Mouse (Mus musculus): ENCODE measurements at regions not wholly inside any gene's neighbourhood (a gene's known extent, or its start where the extent isn't known, plus 50 kb on each side); places are given as distances from the start of the nearest gene placed in this dataset.

DNA sequence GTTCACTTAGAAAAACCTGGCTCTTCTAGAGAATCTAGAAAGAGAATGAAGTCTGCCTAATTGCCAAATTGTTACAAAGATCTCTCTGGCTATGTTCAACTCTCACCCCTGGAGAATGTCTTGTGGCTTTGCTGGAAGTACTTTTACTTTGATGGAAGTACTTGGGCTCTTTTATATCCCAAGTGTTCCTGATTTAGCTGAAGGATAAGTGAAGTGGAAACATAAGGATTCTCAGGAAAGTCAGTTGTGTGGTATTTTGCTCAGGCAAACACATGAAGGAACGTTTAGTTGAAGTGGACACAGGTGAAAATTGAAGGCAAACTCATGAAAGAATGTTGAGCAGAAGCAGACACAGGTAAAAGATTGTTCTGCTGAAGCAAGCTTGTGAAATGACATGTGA, 1340.0 kb upstream of the Sel1l start:
- TF ChIP-seq CTCF (IDR thresholded peaks at IDR 0.05; ENCODE audit: borderline replicate concordance, insufficient read depth, low read length) (no peak), POLR2A (IDR thresholded peaks at IDR 0.05; ENCODE audit: low read depth, low read length) (no peak)

Data from embryonic fibroblast, embryonic 13.5 days (primary cell).